Mouse (Mus musculus): ENCODE results near the gene Tmcc1.

DNA sequence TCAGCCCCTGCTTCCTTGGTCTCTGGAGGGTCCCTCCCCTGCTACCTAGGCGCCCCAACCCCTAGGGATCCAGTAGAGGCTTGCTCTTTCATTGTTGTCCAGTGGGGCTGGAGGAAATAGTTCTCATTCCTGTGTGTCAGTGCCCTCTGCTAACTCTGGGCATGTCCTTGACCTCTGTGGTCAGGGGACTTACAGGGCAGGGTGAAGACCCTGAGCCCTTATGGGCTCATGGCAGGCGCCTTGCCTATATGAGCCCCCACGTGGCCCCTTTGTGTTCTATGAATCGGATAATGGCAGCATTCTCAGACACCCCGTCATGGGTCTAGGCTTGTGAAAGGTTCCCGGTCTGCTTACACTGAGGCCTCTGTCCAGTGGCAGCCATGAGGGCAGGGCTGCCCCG lies 194.5 kb downstream of the Tmcc1 start:
- TF ChIP-seq GATA1 (IDR thresholded peaks at IDR 0.05; ENCODE audit: borderline replicate concordance, low read length) (no peak), FLI1 (IDR thresholded peaks at IDR 0.05; ENCODE audit: low read length) (no peak)
